Mouse (Mus musculus) adrenal gland, postnatal 25 days (tissue): Measurements from ENCODE around the gene Hilpda. TPM values are rescaled to one million over a fixed set of nuclear protein-coding genes. Genes with fewer than 3 reads are reported as not detected.

Experiments
- total RNA-seq: library from RNA; stranded (reverse); gene quantifications from 2 replicates; pipeline ENCODE4 v1.2.3, GENCODE M21; 2021

Gene Hilpda
- total RNA-seq, 1 experiment from 2014 or later = 7.4 TPM

Other genes with a start within 250 kb of the Hilpda start
- 3.0 and 6.3 TPM in 2 replicates for gene Lep, start 212.3 kb upstream of the Hilpda start, total RNA-seq
- 33.1 and 34.2 TPM in 2 replicates for gene Rbm28, start 107.5 kb upstream of the Hilpda start, total RNA-seq
- 2.9 and 6.2 TPM in 2 replicates for gene Prrt4, start 92.9 kb upstream of the Hilpda start, total RNA-seq
- gene Impdh1, start 56.1 kb upstream of the Hilpda start, total RNA-seq = 76.4 and 81.1 TPM in 2 replicates
- 0.33 TPM in 1 of 2 replicates, not detected in the other for gene Fam71f2, start 7.1 kb downstream of the Hilpda start, total RNA-seq
- not detected in 2 replicates for gene Fam71f1, start 46.7 kb downstream of the Hilpda start, total RNA-seq
- 126 and 127 TPM in 2 replicates for gene Calu, start 75.6 kb downstream of the Hilpda start, total RNA-seq
- gene Opn1sw, start 116.0 kb downstream of the Hilpda start, total RNA-seq = 0.12 TPM in 1 of 2 replicates, not detected in the other
- 3.6 and 4.7 TPM in 2 replicates for gene Ccdc136, start 123.8 kb downstream of the Hilpda start, total RNA-seq
- 1.4 and 1.8 TPM in 2 replicates for gene Flnc, start 160.8 kb downstream of the Hilpda start, total RNA-seq
- gene Atp6v1f, start 195.2 kb downstream of the Hilpda start, total RNA-seq = 195 TPM in 2 replicates
- gene Atp6v1fnb, start 198.9 kb downstream of the Hilpda start, total RNA-seq = not detected in 2 replicates
- gene Kcp, start 235.5 kb downstream of the Hilpda start, total RNA-seq = 2.6 and 3.1 TPM in 2 replicates